Mouse (Mus musculus): ENCODE results near the gene Tlk1.
"Not testable (repeated sequence)": the region's sequence is repeated elsewhere in the genome, so short reads cannot be mapped to it uniquely, and the experiment has no call there.

The Tlk1 gene

GRCm38 (mm10) chr2:70831709-70832350 is 6.3 kb upstream of the Tlk1 start:
- no peak for DNase-seq

GRCm38 (mm10) chr2:70830683-70831082 is 5.2 kb upstream of the Tlk1 start:
- no peak for DNase-seq

GRCm38 (mm10) chr2:70829946-70830610 is 4.5 kb upstream of the Tlk1 start:
- DNase-seq = no peak

GRCm38 (mm10) chr2:70827780-70828179 is 2.3 kb upstream of the Tlk1 start:
- no peak for DNase-seq

GRCm38 (mm10) chr2:70826436-70827230 is 1.1 kb upstream of the Tlk1 start:
- DNase-seq = no peak

GRCm38 (mm10) chr2:70824838-70825370 is 624 bp downstream of the Tlk1 start:
- DNase-seq = no peak

- no peak for DNase-seq
These were observed 1.4 kb downstream of the Tlk1 start for GRCm38 (mm10) chr2:70823926-70824800.

- DNase-seq = no peak
These were observed 2.1 kb downstream of the Tlk1 start for GRCm38 (mm10) chr2:70823434-70823833.

GRCm38 (mm10) chr2:70816939-70817338 is 8.6 kb downstream of the Tlk1 start:
- DNase-seq = no peak

GRCm38 (mm10) chr2:70816016-70816415 is 9.5 kb downstream of the Tlk1 start:
- DNase-seq = no peak

GRCm38 (mm10) chr2:70813608-70814007 is 11.9 kb downstream of the Tlk1 start:
- DNase-seq = no peak

- no peak for DNase-seq
These were observed 14.1 kb downstream of the Tlk1 start for GRCm38 (mm10) chr2:70811476-70811875.

GRCm38 (mm10) chr2:70809921-70810320 is 15.6 kb downstream of the Tlk1 start:
- no peak for DNase-seq

- no peak for DNase-seq
These were observed 16.8 kb downstream of the Tlk1 start for GRCm38 (mm10) chr2:70808681-70809080.

GRCm38 (mm10) chr2:70807678-70808077 is 17.9 kb downstream of the Tlk1 start:
- DNase-seq = not testable (repeated sequence)

GRCm38 (mm10) chr2:70806020-70806419 is 19.5 kb downstream of the Tlk1 start:
- DNase-seq = no peak

- DNase-seq = not testable (repeated sequence)
These were observed 21.8 kb downstream of the Tlk1 start for GRCm38 (mm10) chr2:70803696-70804095.

- no peak for DNase-seq
These were observed 22.9 kb downstream of the Tlk1 start for GRCm38 (mm10) chr2:70802658-70803057.

- DNase-seq = no peak
These were observed 24.0 kb downstream of the Tlk1 start for GRCm38 (mm10) chr2:70801543-70801942.

- no peak for DNase-seq
These were observed 25.1 kb downstream of the Tlk1 start for GRCm38 (mm10) chr2:70800396-70800795.

GRCm38 (mm10) chr2:70793276-70793675 is 32.3 kb downstream of the Tlk1 start:
- no peak for DNase-seq

- DNase-seq = no peak
These were observed 35.3 kb downstream of the Tlk1 start for GRCm38 (mm10) chr2:70790246-70790645.

- no peak for DNase-seq
These were observed 36.2 kb downstream of the Tlk1 start for GRCm38 (mm10) chr2:70789331-70789730.

All from kidney, adult 18-20 months (tissue).